Mouse (Mus musculus): ENCODE measurements around the gene Mylk4.
A peak's percentile ranks its signal among the peaks of the same experiment; 100 is the strongest.

Mylk4 gene

DNA sequence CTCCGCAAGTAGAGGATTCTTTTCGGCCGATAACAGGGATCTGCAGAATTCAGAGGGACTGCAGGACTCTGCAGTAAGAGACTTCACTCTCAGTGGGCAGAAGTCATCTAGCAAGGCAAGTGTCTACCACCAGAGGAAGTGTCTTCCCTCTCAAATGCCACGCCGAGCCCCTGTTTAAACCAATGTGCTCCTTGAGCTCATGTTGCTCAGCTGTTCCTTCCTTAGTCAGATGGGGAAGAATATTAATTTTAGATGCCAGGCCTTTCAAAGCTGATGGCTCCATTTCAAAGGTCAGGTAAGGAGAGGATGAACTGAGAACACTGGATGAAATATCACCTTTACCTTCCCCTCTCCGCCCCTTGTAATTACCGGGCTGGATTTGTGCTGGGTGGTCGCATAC is at the start of gene Mylk4:
TSS of gene Mylk4 (minus strand) at position 139 of the 400 bp plus-strand sequence.
- no peak for DNase-seq (ENCODE audit: low read depth)

DNA sequence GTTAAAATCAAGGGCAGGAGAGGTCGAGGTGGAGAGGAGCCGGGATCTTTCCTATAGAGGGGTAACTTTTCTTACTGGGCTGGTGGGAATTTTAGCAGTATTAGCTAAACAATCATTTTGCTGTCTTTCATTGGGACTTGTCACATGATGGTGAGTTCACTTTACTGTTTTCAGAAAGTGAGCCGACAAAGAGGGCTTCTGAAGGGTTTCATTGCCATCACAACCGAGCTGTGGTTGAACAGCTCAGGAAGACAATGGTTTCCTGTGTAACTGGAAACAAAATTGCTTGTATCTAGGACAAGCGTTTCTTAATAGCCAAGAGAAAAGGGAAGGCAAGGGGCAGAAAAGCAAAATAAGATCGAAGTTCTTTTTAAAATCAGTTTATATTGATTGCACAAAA is 49.5 kb upstream of the Mylk4 start:
- DNase-seq (ENCODE audit: low read depth) = no peak

DNA sequence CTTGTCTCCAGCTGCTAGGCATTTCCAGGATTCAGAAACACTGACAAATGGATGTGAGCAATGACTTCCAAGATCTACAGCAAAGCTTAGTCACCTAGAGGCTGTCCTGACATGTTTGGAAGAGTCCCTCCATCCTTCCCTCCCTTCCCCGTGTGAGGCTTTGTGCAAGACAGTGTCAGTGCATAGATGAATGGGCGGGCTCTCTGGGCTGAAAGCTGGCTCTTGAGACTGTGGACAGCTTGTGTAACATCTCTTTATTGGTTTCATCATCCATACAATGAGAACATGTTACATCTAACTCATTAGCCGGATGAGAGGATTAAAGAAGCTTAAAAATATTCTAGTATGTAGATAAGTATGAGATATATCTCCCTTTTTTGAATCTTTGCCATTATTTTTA is 49.0 kb upstream of the Mylk4 start:
- DNase-seq (ENCODE audit: low read depth) = no peak

DNA sequence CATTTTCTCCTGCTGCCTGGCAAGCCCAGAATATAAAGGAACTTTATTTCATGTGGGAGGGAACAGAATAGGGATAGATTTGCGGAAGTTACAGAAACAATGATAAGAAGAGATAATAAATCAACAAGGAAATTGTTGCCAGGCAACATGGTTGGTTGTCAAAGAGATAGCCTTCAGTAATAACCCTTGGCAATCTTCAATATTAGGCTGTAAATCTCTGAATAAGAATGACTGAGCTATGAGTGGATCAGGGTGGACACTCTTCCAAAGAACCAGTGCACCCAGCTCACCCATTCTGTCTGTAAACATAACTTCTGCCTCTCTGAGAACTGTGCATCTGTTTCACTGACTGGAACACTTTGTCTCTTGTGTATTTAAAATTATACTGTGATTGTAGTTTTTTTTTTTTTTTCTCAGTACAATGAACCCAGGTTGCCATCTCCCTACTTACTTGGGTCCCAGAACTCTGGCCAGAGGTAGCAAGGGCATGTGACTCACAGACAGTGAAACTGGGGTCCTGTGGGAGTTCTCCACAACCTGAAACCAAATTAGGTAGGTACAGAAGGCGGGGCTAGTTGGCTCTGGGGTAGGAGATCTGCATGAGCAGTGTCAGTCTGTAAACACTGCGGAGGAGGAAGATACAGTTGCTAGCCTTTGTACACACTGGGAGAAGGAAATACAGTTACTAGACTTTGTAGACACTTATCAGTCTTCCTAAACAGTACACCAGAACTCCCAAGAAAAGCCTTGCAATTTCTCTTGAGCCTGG is 47.9 kb upstream of the Mylk4 start:
- no peak for DNase-seq (ENCODE audit: low read depth)

DNA sequence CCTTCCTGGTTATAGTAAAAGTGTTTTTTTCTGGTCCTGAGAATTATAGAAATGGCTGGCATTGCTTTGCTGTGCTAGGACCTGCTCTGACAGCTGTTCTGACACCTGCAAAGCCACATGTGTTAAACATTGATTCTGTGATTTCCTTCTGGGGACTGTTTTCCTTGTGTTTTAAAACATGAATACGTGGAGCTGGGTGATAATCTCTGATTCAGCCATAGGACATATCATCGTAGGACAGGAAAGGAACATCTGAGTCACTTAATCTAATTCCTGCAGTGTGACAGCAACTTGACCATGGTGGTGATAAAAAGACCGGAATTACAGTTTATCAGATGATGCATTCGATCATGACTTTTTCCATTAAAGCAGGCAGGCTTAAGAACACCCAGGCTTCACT is 45.1 kb upstream of the Mylk4 start:
- no peak for DNase-seq (ENCODE audit: low read depth)

DNA sequence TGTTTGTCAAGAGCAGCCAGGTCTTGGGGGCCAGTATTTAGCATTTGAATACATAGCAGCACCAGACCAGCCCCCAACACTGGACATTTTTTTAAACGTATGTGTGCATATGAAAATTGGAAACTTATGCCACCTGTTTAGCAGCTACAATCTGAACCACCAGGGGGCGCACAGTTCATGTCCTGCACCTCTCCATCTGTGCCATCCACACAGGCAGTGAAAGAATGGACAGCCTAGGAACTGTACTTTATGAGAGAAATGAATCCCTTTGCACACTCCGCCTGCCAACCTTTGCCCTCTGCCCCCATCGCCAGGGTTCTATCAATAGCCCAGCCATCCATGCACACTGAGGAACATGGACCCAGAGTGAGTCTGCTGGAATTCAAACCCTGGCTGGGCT is 44.2 kb upstream of the Mylk4 start:
- no peak for DNase-seq (ENCODE audit: low read depth)

DNA sequence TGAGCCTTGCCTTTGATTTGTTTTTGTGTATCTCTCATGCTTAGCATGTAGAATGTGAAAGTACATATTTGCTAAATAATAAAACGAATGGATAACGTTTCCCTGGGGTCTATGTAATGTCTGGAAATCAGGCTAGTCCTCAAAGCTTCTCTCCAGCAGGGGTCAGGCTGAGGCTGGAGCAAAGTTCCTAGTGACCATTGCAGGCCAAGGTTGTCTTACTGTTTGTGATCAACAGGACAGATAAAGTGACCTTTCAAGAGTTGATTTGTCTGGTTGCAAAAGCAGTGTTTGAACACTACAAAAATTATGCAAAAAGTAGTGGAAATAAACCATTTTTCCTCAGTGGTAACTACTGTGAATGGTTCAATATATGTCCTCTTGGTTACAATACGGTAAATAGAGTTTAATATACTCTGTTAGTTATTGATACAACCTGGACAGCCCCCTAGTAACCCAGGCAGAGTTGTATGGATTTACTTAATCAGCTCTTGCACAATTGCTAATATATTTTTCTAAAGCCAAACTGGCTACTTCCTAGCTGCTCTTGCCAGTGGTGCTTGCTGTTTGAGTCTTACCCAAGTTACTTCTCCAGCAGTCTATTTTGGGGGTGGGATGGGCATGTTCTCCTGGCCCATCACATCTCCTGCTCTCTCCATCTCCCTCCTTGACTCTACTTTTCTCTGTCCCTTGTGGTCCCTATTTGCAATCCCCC is 43.5 kb upstream of the Mylk4 start:
- DNase-seq (ENCODE audit: low read depth) = no peak

DNA sequence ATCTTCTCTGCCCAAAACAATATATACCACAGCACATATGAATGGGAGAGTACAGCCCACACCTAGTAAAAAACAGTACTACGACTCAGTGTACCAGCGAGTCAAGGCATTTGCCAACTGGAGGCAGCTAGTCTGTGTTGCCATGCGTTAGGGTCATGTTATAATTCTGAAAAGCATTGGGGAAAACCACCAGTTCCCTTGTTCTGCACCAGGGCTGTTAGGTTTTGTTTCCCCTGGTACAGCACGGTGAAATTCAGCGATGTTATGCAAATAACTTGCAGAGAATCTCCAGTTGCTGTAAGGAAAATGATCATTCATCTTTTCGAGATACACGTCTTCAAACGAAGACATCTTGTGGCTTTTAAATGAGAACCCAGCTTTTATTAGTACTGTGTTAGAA is 41.8 kb upstream of the Mylk4 start:
- DNase-seq (ENCODE audit: low read depth) = no peak

DNA sequence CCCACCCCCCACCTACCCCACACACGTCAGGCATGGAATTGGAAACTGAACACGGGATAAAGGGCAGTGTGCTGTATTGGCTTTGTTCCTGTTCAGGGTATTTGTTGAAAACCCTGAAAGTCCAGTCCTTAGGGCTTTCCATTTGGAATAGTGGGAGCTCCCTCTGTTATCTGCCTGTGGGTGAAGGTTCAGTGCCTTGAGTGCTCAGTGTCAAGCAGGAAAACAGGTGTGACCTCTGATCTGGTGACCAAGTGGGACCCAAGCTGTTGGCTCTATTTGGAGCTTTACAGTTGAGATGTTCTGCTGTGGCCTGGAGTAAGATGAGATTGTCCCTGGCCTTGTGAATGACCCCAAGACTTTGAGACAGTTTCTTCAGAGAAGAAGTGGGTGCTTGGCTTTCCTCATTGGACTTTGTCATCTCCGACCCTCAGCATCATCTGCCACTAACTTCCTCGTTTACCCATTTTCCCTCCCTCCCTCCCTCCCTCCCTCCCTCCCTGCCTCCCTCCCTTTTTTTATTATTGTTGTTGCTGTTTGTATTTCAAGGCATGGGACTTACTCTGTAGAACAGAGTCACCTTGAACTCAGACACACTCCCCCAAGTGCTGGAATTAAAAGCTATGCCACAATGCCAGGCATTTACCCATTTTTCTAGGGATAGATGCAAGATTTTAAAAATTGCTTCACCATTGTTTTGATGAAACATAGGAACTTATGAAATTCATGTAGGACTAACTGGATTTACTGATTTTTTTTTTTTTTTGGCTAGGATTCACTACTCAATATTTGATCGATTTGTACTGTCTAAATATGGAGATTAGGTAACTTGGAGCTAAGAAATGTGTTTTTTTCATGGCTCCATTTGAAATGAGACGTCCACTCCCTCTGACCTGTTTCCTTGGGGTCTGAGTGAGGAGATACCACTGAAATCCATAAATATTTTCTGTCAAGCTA is 40.9 kb upstream of the Mylk4 start:
- no peak for DNase-seq (ENCODE audit: low read depth)

DNA sequence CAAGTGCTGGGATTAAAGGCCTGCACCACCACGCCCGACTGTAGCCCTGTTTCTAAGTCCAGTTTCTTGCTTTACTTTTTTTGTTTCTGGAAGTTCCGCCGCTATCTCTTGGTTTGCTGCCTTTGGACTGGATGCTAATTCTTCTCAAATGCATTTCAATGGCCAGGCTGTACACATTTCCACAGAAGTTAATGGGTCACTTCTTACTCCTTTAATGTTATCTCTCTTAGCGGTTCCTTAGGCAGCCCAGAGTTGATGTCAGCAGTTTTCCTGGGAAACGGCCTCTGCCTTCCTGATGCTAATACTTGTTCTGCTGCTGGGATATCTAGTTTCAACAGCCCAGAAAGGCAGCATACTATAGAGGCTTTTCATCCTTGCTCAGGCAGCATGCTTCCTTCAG is 39.4 kb upstream of the Mylk4 start:
- no peak for DNase-seq (ENCODE audit: low read depth)

DNA sequence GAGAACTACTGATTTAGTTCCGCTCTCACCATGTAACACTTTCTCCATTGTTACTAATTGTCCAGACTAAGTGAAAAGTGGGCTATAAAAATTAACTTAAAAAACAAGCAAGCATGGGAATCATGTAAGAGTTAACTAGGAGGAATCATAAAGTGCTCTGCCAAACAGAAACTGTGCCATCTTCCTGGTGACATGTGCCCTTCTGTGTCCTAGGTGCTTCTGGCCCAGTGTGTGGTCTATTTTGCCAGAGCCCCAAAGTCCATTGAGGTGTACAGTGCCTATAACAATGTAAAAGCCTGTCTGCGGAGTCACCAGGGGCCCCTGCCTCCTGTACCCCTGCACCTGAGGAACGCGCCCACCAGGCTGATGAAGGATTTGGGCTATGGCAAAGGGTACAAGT is 37.9 kb upstream of the Mylk4 start:
- DNase-seq (ENCODE audit: low read depth) = no peak

DNA sequence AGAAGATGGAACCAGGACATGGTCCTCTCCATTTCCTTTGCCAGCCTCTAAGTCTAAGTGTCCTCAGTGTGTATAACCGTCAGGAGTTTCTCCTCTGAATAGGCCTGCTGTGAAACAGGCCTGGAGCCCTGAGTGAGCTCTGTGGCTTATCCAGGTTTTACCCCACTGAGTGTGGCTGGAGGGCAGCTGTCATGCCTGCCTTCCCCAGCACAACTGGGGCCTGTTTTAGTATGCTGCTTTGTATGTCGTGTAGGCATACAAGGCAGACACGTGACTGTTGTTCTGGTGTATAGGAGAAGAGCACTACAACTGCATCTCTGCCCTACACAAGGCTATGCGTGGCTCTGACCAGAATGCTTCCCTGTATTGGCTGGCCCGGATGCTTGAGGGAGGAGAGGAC is 36.2 kb upstream of the Mylk4 start:
- DNase-seq (ENCODE audit: low read depth) = no peak

DNA sequence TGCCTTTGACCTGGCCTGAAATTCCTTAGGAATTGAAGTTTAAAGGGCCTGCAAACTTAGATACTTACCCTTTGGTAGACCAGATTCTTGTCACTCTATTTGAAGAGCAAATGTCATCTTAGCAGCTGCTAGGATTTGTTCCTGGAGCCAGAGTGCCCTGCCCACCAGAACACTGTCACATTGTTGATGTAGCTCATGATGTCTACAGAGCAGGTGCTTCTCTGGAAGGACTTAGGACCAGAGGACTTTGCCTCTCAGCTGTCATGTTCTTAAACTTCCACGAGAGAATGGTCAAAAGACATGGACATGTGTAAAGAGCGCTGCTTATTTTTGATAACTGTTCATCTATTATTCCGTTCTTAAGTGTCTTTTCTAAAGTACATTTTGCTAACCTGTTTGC is 35.5 kb upstream of the Mylk4 start:
- DNase-seq (ENCODE audit: low read depth) = no peak

DNA sequence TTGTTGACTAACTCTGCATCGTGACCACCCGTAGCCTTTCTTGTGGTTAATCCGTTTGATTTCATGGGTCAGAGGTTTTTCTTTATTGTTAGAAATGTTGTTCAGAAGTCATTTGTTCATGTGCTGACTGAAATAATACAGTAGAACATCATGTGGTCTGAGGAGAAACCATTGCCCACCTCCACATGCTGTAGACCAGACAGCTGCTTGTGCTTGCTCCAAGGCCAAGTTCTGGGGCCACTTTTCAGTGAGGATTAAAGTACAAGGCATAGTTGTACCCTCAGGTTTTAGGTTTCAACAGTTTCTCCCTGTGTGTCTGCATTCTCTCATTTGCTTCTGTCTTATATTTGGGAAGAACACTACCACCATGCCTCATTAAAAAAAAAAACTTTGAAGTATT is 23.9 kb upstream of the Mylk4 start:
- DNase-seq (ENCODE audit: low read depth) = no peak

DNA sequence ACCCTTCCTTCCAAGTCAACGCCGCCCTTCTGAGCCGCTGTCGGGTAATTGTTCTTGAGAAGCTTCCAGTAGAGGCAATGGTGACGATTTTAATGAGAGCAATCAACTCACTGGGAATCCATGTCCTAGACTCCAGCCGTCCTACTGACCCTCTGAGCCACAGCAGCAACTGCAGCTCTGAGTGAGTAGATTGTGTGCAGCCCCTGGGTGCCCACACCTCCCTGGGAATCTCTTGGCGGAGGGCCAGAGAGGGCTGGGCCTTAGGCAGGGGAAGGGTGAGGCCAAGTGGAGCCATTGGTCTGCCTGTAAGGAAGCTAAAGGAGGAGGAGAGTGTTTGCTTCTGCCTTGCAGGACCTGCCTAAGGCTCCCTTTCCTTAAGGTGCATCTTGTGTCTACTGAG is 23.1 kb upstream of the Mylk4 start:
- no peak for DNase-seq (ENCODE audit: low read depth)

DNA sequence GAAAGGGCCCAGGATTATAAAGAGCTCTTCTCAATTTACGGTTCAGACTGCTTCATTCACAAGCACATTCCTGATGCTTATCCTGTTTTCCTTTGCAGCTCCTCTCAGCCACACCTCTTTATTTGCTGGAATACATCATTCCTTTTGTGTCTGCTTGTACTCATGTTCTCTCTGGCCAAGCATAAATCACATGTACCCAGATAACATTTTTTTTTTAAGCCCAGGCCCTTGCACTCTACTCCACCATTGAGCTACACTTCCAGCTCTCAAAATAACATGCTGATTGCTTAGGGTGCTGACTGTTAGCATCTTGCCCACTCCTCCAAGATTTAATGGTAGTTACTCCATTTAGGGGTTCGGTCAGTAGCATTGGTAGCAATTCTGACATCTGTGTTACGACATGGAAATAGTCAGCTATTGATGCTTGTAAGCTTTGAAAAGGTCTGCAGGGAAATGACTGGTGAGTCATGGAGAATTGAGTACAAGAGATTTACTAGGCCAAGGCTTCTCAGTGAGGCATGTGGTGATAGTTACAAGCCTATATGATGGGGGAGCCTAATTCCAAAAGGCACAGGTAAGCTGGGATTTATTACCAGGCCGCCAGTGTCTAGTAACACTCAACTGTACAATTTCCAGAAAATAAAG is 20.1 kb upstream of the Mylk4 start:
- DNase-seq (ENCODE audit: low read depth) = no peak

DNA sequence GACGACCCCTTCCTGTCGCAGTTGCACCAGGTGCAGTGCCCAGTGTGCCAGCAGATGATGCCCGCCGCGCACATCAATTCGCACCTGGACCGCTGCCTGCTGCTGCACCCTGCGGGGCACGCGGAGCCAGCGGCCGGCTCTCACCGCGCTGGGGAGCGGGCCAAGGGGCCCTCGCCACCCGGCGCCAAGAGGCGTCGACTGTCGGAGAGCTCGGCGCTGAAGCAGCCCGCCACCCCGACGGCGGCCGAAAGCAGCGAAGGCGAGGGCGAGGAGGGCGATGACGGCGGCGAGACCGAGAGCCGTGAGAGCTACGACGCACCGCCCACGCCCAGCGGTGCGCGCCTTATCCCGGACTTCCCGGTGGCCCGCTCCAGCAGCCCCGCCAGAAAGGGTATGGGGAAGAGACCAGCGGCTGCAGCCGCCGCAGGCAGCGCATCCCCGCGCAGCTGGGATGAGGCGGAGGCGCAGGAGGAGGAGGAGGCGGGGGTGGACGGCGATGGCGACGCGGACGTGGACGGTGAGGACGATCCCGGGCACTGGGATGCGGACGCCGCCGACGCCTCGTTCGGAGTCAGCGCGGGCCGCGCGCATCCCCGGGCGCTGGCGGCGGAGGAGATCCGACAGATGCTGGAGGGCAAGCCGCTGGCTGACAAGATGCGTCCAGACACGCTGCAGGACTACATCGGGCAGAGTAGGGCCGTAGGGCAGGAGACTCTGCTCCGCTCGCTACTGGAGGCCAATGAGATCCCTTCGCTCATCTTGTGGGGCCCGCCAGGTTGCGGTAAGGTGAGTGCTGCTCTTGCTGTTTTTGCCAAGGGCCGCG is 18.7 kb upstream of the Mylk4 start, which contains the start of gene D930007J09Rik:
TSS of gene D930007J09Rik (minus strand) at position 591 of the 823 bp plus-strand sequence.
- DNase-seq (ENCODE audit: low read depth) = no peak

DNA sequence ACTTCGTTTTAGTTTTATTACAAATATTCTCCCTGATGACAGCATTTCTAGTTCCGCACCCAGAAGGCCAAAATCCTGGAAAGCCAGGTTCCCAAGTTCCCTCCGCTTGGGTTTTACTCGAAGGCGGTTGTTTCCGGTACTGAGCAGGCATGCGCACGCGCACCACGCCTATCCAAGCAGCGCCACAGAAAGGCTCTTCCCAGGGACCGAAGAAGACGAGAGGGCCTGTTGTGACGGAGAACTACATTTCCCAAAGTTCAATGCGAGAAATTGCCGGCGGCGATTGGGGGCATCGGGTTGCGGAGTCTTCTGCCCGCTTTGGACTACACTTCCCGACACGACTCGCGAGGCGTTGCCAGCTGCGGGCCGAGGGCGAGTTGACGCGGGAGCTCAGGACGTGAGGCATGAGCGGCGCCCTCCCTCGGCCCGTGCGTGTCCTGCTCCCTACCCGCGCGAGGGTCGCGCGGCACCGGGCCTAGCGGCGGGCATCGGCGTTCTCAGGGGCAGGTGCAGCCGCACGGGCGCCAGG is 18.0 kb upstream of the Mylk4 start, which contains the start of gene Wrnip1:
TSS of gene Wrnip1 (plus strand) at position 346 of the 529 bp plus-strand sequence.
- peak; percentile 99 for DNase-seq (ENCODE audit: low read depth)

DNA sequence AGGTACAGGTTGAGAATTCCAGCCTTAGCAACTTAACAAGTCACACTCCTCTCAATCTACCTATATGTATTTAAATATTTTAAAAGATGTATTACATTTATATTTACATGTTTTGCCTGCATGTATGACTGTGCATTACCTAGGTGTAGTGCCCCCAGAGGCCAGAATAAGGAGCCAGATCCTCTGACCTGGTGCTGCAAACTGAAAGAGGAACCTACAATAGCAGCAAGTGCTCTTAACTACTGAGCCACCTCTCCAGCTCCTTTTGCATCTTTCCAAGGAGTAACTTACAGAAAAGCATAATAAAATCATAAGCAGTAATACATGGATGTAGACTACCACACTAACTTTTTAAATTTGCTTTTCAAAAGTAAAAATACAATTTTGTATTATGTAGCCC is 17.1 kb upstream of the Mylk4 start:
- no peak for DNase-seq (ENCODE audit: low read depth)

DNA sequence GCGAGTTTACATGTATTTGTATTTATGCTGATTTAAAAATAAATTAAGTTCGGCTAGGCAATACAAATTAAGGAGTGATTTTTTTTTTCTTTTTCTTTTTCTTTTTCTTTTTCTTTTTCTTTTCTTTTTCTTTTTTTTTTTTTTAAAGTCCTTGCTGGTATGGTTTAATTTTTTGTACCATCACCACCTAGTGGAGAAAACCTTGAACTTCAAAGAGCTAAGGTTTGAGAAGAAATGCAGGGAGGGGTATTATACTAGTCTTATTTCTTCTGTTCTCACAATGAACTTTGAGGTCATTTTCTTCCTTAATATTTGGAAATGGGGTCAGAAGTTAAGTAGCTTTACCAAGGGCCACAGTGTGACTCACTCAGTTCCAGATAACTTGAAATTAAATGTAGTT is 15.4 kb upstream of the Mylk4 start:
- no peak for DNase-seq (ENCODE audit: low read depth)

DNA sequence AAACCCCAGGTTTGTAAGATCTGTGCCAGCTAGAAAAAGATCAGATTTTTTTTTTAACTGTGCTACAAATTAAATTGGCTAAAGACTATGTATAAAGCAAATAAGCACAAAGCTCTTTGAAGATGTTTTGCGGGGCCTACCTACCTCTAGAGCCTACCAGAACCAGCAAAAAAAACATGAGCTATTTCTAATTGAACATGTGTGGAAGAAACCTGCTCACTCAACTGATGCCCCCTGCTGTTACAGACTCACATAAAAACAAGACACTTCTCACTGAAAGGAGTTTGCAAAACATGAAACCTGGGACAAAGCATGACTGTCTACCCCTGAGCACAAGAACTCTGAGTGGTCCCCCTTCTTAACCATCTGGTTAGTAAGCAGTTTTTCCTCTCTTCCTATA is 13.3 kb upstream of the Mylk4 start:
- no peak for DNase-seq (ENCODE audit: low read depth)
